Mouse (Mus musculus): ENCODE data around the gene Zc3h7a. TPM values are rescaled to one million over a fixed set of nuclear protein-coding genes. Genes with fewer than 3 reads are reported as not detected.

Zc3h7a gene
- polyA plus RNA-seq, 1 experiment = 159 TPM

DNA sequence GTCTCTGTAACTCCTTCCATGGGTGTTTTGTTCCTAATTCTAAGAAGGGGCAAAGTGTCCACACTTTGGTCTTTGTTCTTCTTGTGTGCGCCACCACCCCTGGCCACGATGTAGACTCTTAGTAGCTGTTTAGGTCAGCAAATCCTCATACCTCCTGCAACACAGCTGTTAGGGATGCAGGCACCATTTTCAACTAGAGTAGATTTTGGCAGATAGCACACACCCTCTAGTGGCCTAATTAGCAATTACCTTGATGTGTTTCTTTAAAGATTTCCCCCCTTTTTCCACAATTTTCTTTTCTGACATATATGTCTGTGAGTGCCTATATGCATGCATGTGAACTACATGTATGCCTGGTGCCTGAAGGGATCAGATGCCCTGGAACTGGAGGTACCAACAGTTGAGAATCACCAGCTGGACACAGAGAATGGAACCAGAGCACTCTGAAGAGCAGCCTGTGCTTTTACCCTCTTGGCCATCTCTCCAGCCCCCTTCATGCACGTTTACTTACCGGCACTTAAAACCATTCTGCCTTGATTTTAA lies 66.9 kb downstream of the Zc3h7a start:
- Histone ChIP-seq H3K27ac (ENCODE audit: insufficient read depth, low read length) (no peak overlapping the region), H3K4me1 (ENCODE audit: control insufficient read depth, insufficient read depth, low read length) (no peaks in the 10 kb centered on the region), H3K4me3 (ENCODE audit: insufficient read depth, low read length) (no peak overlapping the region)
- TF ChIP-seq CTCF (IDR thresholded peaks at IDR 0.05; ENCODE audit: borderline replicate concordance, insufficient read depth, low read length) (no peak), POLR2A (IDR thresholded peaks at IDR 0.05; ENCODE audit: low read depth, low read length) (no peak)

DNA sequence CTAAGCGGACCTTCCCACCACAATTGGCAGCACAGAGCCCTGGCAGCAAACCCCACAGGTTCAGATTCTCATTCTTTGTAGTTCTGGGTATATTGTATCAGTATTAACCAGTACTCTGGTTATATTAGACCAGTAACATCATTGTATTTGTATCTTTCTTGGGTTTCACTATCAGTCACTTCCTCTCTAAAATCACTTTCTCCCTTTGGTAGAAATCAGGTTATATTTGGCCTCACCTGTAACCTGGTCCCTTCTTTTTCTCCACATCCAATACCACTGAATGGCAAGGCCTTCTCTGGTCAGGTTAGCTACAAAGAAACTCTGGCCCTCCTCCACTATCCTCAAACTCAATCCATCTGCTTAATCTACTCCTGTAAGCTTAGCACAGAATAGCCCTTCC lies 71.3 kb downstream of the Zc3h7a start:
- no peak overlapping the region for H3K4me3 ChIP-seq (ENCODE audit: insufficient read depth, low read length)
- no peaks in the 10 kb centered on the region for H3K4me1 ChIP-seq (ENCODE audit: control insufficient read depth, insufficient read depth, low read length)
- H3K27ac ChIP-seq (ENCODE audit: insufficient read depth, low read length) = no peak overlapping the region
- TF ChIP-seq POLR2A (IDR thresholded peaks at IDR 0.05; ENCODE audit: low read depth, low read length) (no peak), CTCF (IDR thresholded peaks at IDR 0.05; ENCODE audit: borderline replicate concordance, insufficient read depth, low read length) (no peak)

DNA sequence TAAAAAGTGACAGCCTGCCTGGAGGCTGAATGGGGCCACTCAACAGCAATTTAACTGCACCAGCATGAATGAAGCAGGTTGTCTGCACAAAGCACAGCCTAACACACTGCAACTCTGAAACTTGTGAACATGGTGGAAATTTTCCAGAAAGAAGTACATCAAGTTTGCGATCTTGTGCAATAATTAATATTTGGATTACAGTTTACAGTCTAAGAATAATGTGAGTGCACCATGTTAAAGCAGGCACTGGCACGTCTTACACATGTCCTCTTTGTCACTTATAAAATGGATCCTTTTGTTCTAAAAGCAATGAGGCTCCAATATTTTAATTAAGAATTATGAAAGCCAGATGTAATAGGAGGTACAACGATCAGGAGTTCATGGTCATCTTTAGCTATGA lies 78.9 kb downstream of the Zc3h7a start:
- H3K4me3 ChIP-seq (ENCODE audit: insufficient read depth, low read length) = no peak overlapping the region
- no peak overlapping the region for H3K27ac ChIP-seq (ENCODE audit: insufficient read depth, low read length)
- TF ChIP-seq CTCF (IDR thresholded peaks at IDR 0.05; ENCODE audit: borderline replicate concordance, insufficient read depth, low read length) (no peak), POLR2A (IDR thresholded peaks at IDR 0.05; ENCODE audit: low read depth, low read length) (no peak)
- peaks cover 3% of the 10 kb centered on the region for H3K4me1 ChIP-seq (ENCODE audit: control insufficient read depth, insufficient read depth, low read length)

DNA sequence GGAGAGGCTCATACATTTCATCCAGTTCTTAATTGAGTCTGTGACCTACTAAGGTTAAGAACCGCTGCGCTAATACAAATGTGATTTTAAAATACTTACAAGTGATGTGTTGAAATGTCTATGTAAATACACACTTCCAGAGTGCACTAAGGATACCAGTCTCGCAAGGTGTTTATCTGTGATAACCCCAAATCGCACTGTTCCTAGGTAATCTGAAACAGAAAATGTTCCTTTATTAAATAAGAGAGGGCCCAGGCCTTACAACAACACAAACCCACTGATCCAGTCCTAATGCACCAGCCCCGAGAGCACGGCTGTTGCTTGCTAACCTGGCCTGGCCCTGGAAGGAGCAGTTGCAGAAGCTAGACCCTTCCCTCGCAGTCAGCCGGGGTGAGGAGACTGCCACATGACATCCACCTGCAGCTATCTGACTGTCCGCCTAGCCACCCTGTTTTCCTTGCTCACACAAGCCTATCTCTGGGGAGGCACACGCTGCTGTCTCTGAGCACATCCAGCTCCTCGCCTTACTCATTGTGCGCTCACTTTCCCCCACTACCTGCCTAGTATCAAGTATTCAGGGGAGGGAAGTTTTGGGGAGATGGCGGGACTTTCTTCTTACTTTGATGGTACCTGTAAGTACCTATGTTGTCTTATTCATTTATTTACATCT lies 82.3 kb downstream of the Zc3h7a start:
- TF ChIP-seq POLR2A (IDR thresholded peaks at IDR 0.05; ENCODE audit: low read depth, low read length) (no peak), CTCF (IDR thresholded peaks at IDR 0.05; ENCODE audit: borderline replicate concordance, insufficient read depth, low read length) (no peak)
- H3K27ac ChIP-seq (ENCODE audit: insufficient read depth, low read length) = no peak overlapping the region
- H3K4me3 ChIP-seq (ENCODE audit: insufficient read depth, low read length) = no peak overlapping the region
- peaks cover 3% of the 10 kb centered on the region for H3K4me1 ChIP-seq (ENCODE audit: control insufficient read depth, insufficient read depth, low read length)

DNA sequence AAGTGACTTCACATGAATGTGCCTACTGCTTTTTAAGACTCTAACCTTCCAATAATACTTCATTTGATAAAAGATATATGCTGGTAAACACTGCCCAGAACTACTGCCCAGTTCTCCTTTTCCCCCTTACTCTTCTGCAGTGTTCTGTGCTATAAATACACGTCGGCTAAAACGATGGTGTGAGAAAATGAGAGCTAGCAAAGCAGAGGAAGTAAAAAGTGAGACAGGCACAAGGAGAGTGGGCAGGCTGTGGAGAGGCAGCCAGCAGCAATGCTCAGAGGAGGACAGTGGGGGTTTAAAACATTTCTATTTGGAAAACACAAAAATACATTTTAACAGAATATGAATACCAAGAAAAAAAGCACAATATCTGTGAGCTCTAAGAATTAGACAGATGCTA lies 83.7 kb downstream of the Zc3h7a start:
- Histone ChIP-seq H3K27ac (ENCODE audit: insufficient read depth, low read length) (no peak overlapping the region), H3K4me3 (ENCODE audit: insufficient read depth, low read length) (no peak overlapping the region), H3K4me1 (ENCODE audit: control insufficient read depth, insufficient read depth, low read length) (no peaks in the 10 kb centered on the region)
- TF ChIP-seq CTCF (IDR thresholded peaks at IDR 0.05; ENCODE audit: borderline replicate concordance, insufficient read depth, low read length) = no peak
- no peak for TF ChIP-seq POLR2A (IDR thresholded peaks at IDR 0.05; ENCODE audit: low read depth, low read length)

DNA sequence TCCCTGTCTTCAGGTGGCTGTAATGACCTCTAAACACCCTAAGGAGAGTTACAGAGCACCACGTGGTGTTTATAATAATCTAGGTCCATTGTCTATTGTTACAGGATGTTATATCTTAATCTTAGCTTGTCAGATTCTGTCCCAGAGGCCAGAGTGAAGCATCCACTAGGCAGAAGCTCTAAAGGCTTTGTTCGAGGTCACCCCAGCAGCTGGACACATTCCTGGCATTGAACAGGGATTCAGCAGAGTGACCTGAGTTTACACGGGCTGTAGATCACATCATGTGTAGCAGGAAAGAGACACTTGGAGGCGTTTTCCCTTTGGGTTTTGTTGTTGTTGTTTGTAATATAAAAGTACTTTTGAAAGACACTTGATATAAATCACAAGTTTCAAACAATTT lies 84.1 kb downstream of the Zc3h7a start:
- no peaks in the 10 kb centered on the region for H3K4me1 ChIP-seq (ENCODE audit: control insufficient read depth, insufficient read depth, low read length)
- TF ChIP-seq CTCF (IDR thresholded peaks at IDR 0.05; ENCODE audit: borderline replicate concordance, insufficient read depth, low read length) = no peak
- TF ChIP-seq POLR2A (IDR thresholded peaks at IDR 0.05; ENCODE audit: low read depth, low read length) = no peak
- H3K27ac ChIP-seq (ENCODE audit: insufficient read depth, low read length) = no peak overlapping the region
- no peak overlapping the region for H3K4me3 ChIP-seq (ENCODE audit: insufficient read depth, low read length)

DNA sequence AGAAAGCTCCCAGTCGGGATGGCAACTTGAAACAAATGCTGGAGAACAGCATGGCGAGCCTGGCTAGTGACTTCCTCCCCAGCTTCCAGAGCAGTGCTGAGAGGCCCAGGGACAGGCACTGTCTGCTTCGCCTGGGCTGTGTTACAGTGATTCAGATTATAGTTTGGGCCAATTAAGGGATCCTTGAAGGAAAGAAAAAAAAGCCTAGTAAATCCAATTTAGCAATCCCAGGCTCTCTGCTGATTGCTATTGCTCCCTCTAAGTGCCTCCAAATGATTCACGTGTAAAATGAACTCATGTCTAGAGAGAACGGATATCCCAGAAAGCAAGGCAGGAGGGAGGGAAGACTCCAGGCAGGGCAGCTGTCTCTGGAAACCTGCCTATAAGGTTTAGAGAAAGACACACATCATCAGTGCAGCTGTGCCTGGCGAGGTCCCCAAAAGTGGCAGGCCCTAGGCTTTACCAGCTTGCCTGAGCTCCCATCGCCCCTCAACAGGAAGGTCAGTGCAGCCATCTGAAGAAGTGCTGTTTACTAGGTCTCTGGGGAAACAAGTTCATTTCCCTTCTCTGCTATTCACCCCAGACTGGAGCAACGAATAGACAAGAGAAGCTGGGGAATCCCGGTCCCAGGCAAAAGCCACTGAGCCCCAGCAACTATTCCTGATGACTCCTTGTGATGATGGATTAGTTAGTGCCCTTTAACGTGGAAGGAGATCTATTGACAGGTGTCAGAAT lies 85.2 kb downstream of the Zc3h7a start:
- Histone ChIP-seq H3K4me3 (ENCODE audit: insufficient read depth, low read length) (no peak overlapping the region), H3K4me1 (ENCODE audit: control insufficient read depth, insufficient read depth, low read length) (no peaks in the 10 kb centered on the region), H3K27ac (ENCODE audit: insufficient read depth, low read length) (no peak overlapping the region)
- no peak for TF ChIP-seq CTCF (IDR thresholded peaks at IDR 0.05; ENCODE audit: borderline replicate concordance, insufficient read depth, low read length)
- TF ChIP-seq POLR2A (IDR thresholded peaks at IDR 0.05; ENCODE audit: low read depth, low read length) = no peak

DNA sequence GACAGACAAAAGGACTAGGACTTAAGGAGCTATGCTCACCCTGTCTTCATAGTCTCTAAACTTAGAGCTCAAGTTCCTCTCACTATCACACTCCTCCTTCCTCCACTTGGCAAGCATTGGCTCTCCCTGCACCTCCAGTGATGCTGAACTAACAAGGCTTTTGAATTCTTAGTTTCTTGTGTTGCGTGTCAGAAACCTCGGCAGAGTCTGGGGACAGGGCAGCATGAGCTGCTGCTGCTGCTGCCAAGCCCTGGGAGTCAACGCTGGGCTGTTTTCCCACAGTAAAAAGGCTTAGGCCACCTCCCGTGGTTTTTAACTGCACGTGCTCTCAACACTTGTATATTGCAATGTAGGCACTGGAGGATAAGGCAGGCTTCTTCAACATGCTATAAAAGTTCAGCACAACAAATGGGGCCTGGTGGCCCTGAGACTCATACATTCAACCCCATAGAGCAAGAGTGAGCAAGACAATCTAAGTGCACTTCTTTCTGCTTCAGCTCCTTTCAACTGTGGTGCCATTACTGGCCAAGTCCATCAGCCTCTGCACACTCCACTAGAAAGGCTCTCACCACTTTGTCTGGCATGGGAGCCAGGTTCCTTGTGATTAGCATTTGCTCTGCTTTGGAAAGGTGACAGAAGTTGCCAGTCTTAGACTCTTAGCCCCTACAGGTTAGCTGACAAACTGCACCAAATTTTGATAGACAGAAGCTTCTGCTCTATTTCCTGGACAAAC lies 89.2 kb downstream of the Zc3h7a start:
- Histone ChIP-seq H3K4me1 (ENCODE audit: control insufficient read depth, insufficient read depth, low read length) (no peaks in the 10 kb centered on the region), H3K27ac (ENCODE audit: insufficient read depth, low read length) (no peak overlapping the region), H3K4me3 (ENCODE audit: insufficient read depth, low read length) (no peak overlapping the region)
- TF ChIP-seq POLR2A (IDR thresholded peaks at IDR 0.05; ENCODE audit: low read depth, low read length) = no peak
- no peak for TF ChIP-seq CTCF (IDR thresholded peaks at IDR 0.05; ENCODE audit: borderline replicate concordance, insufficient read depth, low read length)

Other genes with a start within 250 kb of the Zc3h7a start
- 25.5 and 28.0 TPM in 2 replicates for gene Snn, start 115.4 kb downstream of the Zc3h7a start, polyA plus RNA-seq (2011; ENCODE audit: insufficient read length, low read depth, missing spikeins)
- 88.1 and 97.9 TPM in 2 replicates for gene Litaf, start 110.2 kb downstream of the Zc3h7a start, polyA plus RNA-seq (2011; ENCODE audit: insufficient read length, low read depth, missing spikeins)
- 26.6 and 27.1 TPM in 2 replicates for gene Txndc11, start 41.7 kb downstream of the Zc3h7a start, polyA plus RNA-seq (2011; ENCODE audit: insufficient read length, low read depth, missing spikeins)
- gene Rsl1d1, start 26.9 kb upstream of the Zc3h7a start, polyA plus RNA-seq (2011; ENCODE audit: insufficient read length, low read depth, missing spikeins) = 190 and 238 TPM in 2 replicates
- gene Gspt1, start 77.9 kb upstream of the Zc3h7a start, polyA plus RNA-seq (2011; ENCODE audit: insufficient read length, low read depth, missing spikeins) = 241 and 246 TPM in 2 replicates
- not detected in 2 replicates for gene Tnfrsf17, start 137.4 kb upstream of the Zc3h7a start, polyA plus RNA-seq (2011; ENCODE audit: insufficient read length, low read depth, missing spikeins)
- 2.7 and 4.9 TPM in 2 replicates for gene Snx29, start 146.5 kb upstream of the Zc3h7a start, polyA plus RNA-seq (2011; ENCODE audit: insufficient read length, low read depth, missing spikeins)